Mouse (Mus musculus) midbrain, embryonic 16.5 days (tissue): ENCODE results near the gene Defb22. TPM values are rescaled to one million over a fixed set of nuclear protein-coding genes. Genes with fewer than 3 reads are reported as not detected.

Experiments
- ATAC-seq: fragments of 200-750 bp; cut with Nextera tagmentation; 2 replicates; pipeline ENCODE4 v1.8.0; 2017; ENCODE audit warnings: moderate TSS enrichment
- H3K27ac ChIP-seq: fragments of 300-500 bp; sonication (generic); 2 replicates; pipeline ENCODE4 v1.5.1; 2014; ENCODE audit warnings: mild to moderate bottlenecking, low read length, mixed read lengths
- H3K27me3 ChIP-seq: fragments of 300-500 bp; sonication (generic); 2 replicates; pipeline ENCODE4 v1.6.1; 2014; ENCODE audit warnings: low read depth, low read length, mixed read lengths; ENCODE audit not compliant: control insufficient read depth, insufficient read depth
- H3K36me3 ChIP-seq: fragments of 300-500 bp; sonication (generic); 2 replicates; pipeline ENCODE4 v1.6.1; 2014; ENCODE audit warnings: mild to moderate bottlenecking, low read length, moderate library complexity, mixed read lengths; ENCODE audit not compliant: control insufficient read depth, insufficient read depth
- H3K4me1 ChIP-seq: fragments of 300-500 bp; sonication (generic); 2 replicates; pipeline ENCODE4 v1.6.1; 2014; ENCODE audit warnings: mild to moderate bottlenecking, low read length, mixed read lengths; ENCODE audit not compliant: control insufficient read depth, insufficient read depth
- H3K4me2 ChIP-seq: fragments of 300-500 bp; sonication (generic); 2 replicates; pipeline ENCODE4 v1.6.1; 2014; ENCODE audit warnings: mild to moderate bottlenecking, low read length, mixed read lengths
- H3K4me3 ChIP-seq: fragments of 300-500 bp; sonication (generic); 2 replicates; pipeline ENCODE4 v1.5.1; 2014; ENCODE audit warnings: low read depth, mild to moderate bottlenecking, low read length, moderate library complexity, mixed read lengths
- H3K9ac ChIP-seq: fragments of 300-500 bp; sonication (generic); 2 replicates; pipeline ENCODE4 v1.6.1; 2014; ENCODE audit warnings: low read depth, low read length, mixed read lengths
- H3K9me3 ChIP-seq: fragments of 300-500 bp; sonication (generic); replicated peaks from 2 replicates; pipeline ENCODE4 v1.6.1; 2014; ENCODE audit warnings: mild to moderate bottlenecking, low read length, mixed read lengths; ENCODE audit not compliant: control insufficient read depth, poor library complexity, severe bottlenecking
- WGBS: fragments of 180-500 bp; shearing (Covaris S2); extraction: QIAGEN DNeasy Blood & Tissue Kit; methylation state at CpG from one replicate; pipeline ENCODE4 v1.1.7; 2014; 5-methylcytosine and 5-hydroxymethylcytosine counted together
- polyA plus RNA-seq: library from polyadenylated mRNA; unstranded; fragments of >200 nt; fragmentation: Nextera tagmentation; extraction: Ambion mirVana; gene quantifications from 2 replicates; pipeline ENCODE4 v1.2.1, GENCODE M21; 2015

Defb22 gene
- polyA plus RNA-seq, 1 experiment from 2014 or later: not detected

DNA sequence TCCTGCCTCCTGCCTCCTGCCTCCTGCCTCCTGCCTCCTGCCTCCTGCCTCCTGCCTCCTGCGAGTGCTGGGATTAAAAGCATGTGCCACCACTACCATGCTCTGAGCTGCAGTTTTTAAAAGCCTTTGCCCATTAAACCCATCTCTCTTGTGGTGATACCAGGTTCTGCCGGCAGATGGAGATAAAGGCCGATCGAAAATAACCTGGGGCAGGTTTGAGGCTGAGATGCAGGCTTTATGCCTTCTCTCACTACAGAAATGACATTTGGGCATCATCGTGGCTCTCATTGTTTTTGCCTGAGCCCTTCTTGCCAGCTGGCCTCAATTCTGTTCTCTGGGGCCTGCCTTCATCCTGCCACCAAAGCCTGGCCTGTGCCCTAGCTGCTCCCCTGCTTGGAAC, 39.7 kb downstream of the Defb22 start:
- no peak for ATAC-seq
- H3K4me2 ChIP-seq: no peak overlapping the region
- no peaks in the 10 kb centered on the region for H3K36me3 ChIP-seq
- WGBS: 4% methylated on average over 5 of the region's 5 CpGs
- H3K4me1 ChIP-seq: no peaks in the 10 kb centered on the region
- H3K27me3 ChIP-seq: no peaks in the 10 kb centered on the region
- no peak overlapping the region for H3K9ac ChIP-seq
- no peak overlapping the region for H3K27ac ChIP-seq
- H3K9me3 ChIP-seq: no peaks in the 10 kb centered on the region
- H3K4me3 ChIP-seq: no peak overlapping the region

DNA sequence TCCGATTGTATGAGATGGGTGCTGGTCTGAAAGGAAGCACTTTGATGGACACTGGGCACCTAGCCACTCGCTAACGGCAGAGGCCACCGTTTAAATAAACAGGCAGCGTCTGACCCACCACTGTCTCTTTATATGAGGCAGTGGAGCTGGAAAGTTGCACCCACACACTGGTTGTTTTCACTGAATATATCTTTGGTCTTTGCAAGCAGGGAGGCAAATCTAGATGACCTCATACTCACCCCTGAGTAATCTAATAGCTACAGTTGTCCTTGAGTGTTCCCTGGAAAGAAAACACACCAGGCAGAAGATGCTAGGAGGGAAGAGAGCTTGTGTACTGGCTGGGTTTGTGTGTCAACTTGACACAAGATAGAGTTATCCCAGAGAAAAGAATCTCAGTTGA, 42.5 kb downstream of the Defb22 start:
- H3K27ac ChIP-seq: no peak overlapping the region
- H3K9ac ChIP-seq: no peak overlapping the region
- ATAC-seq: no peak
- no peaks in the 10 kb centered on the region for H3K27me3 ChIP-seq
- H3K4me2 ChIP-seq: no peak overlapping the region
- H3K4me3 ChIP-seq: no peak overlapping the region
- WGBS: 62% methylated on average over 5 of the region's 5 CpGs
- H3K36me3 ChIP-seq: no peaks in the 10 kb centered on the region
- no peaks in the 10 kb centered on the region for H3K4me1 ChIP-seq
- H3K9me3 ChIP-seq: no peaks in the 10 kb centered on the region

- H3K27me3 ChIP-seq: no peaks in the 10 kb centered on the region
- WGBS: 69% methylated on average over 2 of the region's 2 CpGs
- no peak overlapping the region for H3K27ac ChIP-seq
- H3K4me2 ChIP-seq: no peak overlapping the region
- ATAC-seq: no peak
- H3K9ac ChIP-seq: no peak overlapping the region
- H3K36me3 ChIP-seq: no peaks in the 10 kb centered on the region
- no peak overlapping the region for H3K4me3 ChIP-seq
- no peaks in the 10 kb centered on the region for H3K9me3 ChIP-seq
- no peaks in the 10 kb centered on the region for H3K4me1 ChIP-seq
Measured at GRCm38 (mm10) chr2:152446642-152447041, 43.3 kb downstream of the Defb22 start.

DNA sequence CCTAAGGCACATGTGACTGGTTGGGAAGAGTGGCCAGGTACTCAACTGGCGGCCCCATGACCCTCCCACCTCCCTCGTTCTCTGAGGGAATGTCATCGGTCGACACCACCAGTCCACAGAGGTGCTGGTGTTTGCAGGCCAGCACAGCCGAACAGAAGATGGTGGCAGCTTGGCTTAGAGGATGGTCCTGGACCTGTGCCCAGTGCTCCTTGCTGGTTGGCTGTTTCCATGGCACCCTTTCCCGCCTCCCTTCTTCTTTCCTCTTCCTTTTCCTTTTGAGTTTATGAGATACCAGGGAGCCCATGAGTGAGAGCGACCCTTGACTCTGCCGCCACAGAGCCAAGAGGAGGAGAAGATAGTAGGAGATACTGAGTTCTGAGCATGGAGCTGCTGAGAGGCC, 46.7 kb downstream of the Defb22 start:
- Histone ChIP-seq H3K36me3 (no peaks in the 10 kb centered on the region), H3K9me3 (no peaks in the 10 kb centered on the region), H3K27ac (no peak overlapping the region), H3K9ac (no peak overlapping the region), H3K4me1 (no peaks in the 10 kb centered on the region), H3K4me2 (no peak overlapping the region), H3K4me3 (no peak overlapping the region), H3K27me3 (no peaks in the 10 kb centered on the region)
- WGBS: 84% methylated on average over 8 of the region's 8 CpGs
- no peak for ATAC-seq

DNA sequence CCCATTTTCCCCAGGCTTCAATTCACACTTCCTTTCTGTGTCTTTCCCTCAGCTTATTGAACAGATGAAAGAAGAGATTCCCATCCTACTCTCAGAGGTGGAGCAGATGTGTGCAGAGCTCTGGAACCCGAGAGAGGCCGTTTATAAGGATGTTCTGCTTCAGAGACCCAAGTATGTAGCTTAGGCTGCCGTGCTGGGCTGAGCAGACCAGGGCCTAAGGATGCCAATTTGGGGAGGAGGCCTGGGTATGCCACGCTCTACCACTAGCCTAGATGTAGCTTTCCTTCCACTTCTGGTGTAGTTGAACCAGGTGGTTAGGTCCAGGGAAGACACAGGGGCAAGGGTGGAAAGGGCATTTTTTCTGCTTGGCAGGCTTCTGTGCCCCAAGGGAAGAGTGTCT, 47.6 kb downstream of the Defb22 start:
- no peak for ATAC-seq
- no peaks in the 10 kb centered on the region for H3K9me3 ChIP-seq
- no peak overlapping the region for H3K4me2 ChIP-seq
- WGBS: 55% methylated on average over 4 of the region's 4 CpGs
- no peaks in the 10 kb centered on the region for H3K36me3 ChIP-seq
- H3K4me3 ChIP-seq: no peak overlapping the region
- H3K9ac ChIP-seq: no peak overlapping the region
- H3K27me3 ChIP-seq: no peaks in the 10 kb centered on the region
- H3K27ac ChIP-seq: no peak overlapping the region
- H3K4me1 ChIP-seq: peaks cover under 1% of the 10 kb centered on the region; the same call in 1 of the 2 replicates

GRCm38 (mm10) chr2:152439833-152440232, 50.1 kb downstream of the Defb22 start:
- no peaks in the 10 kb centered on the region for H3K36me3 ChIP-seq
- no peak for ATAC-seq
- WGBS: 88% methylated on average over 2 of the region's 2 CpGs
- no peak overlapping the region for H3K27ac ChIP-seq
- peaks cover 6% of the 10 kb centered on the region; the same call in 1 of the 2 replicates for H3K4me1 ChIP-seq
- H3K27me3 ChIP-seq: no peaks in the 10 kb centered on the region
- H3K4me2 ChIP-seq: no peak overlapping the region
- H3K9ac ChIP-seq: no peak overlapping the region
- no peaks in the 10 kb centered on the region for H3K9me3 ChIP-seq
- H3K4me3 ChIP-seq: no peak overlapping the region

GRCm38 (mm10) chr2:152438963-152439362, 51.0 kb downstream of the Defb22 start:
- Histone ChIP-seq H3K4me1 (peaks cover 6% of the 10 kb centered on the region; the same call in 1 of the 2 replicates), H3K4me3 (no peak overlapping the region), H3K4me2 (no peak overlapping the region), H3K9ac (no peak overlapping the region), H3K27me3 (no peaks in the 10 kb centered on the region), H3K27ac (no peak overlapping the region), H3K9me3 (no peaks in the 10 kb centered on the region), H3K36me3 (no peaks in the 10 kb centered on the region)
- no peak for ATAC-seq
- WGBS: 78% methylated on average over 1 of the region's 1 CpGs

- peak overlapping the region; percentile 68 for H3K9ac ChIP-seq
- no peaks in the 10 kb centered on the region for H3K27me3 ChIP-seq
- peak; percentile 82 for ATAC-seq
- WGBS: 4% methylated on average over 22 of the region's 23 CpGs
- H3K4me3 ChIP-seq: peak overlapping the region; percentile 30; the same call in 1 of the 2 replicates
- H3K9me3 ChIP-seq: no peaks in the 10 kb centered on the region
- peak overlapping the region; percentile 54; the same call in 1 of the 2 replicates for H3K27ac ChIP-seq
- H3K36me3 ChIP-seq: no peaks in the 10 kb centered on the region
- peak overlapping the region; percentile 70 for H3K4me2 ChIP-seq
- peaks cover 6% of the 10 kb centered on the region; the same call in 1 of the 2 replicates for H3K4me1 ChIP-seq
Measured at GRCm38 (mm10) chr2:152436983-152437860, 52.7 kb downstream of the Defb22 start.

GRCm38 (mm10) chr2:152436405-152436901, 53.5 kb downstream of the Defb22 start:
- H3K9me3 ChIP-seq: no peaks in the 10 kb centered on the region
- no peak overlapping the region for H3K4me3 ChIP-seq
- no peaks in the 10 kb centered on the region for H3K36me3 ChIP-seq
- 67% methylated on average over 7 of the region's 7 CpGs for WGBS
- H3K4me1 ChIP-seq: peaks cover 6% of the 10 kb centered on the region; the same call in 1 of the 2 replicates
- peak; percentile 22; the same call in 1 of the 2 replicates for ATAC-seq
- no peak overlapping the region for H3K27ac ChIP-seq
- H3K9ac ChIP-seq: no peak overlapping the region
- no peaks in the 10 kb centered on the region for H3K27me3 ChIP-seq
- no peak overlapping the region for H3K4me2 ChIP-seq
